Mouse (Mus musculus): Measurements from ENCODE around the gene Mmp2. TPM values are rescaled to one million over a fixed set of nuclear protein-coding genes. Genes with fewer than 3 reads are reported as not detected.

Gene Mmp2
- polyA plus RNA-seq, 1 experiment from 2014 or later = 30.9 TPM

GRCm38 (mm10) chr8:92847299-92847698, 20.2 kb downstream of the Mmp2 start:
- Histone ChIP-seq H3K27ac (peak overlapping the region; percentile 64), H3K4me3 (no peak overlapping the region), H3K9ac (peak overlapping the region; percentile 25; the same call in 1 of the 2 replicates), H3K4me2 (no peak overlapping the region), H3K9me3 (no peaks in the 10 kb centered on the region), H3K27me3 (0 out of 2 replicates have a peak, but pooled peaks cover 1% of the 10 kb centered on the region), H3K4me1 (replicated peaks) (peaks cover 36% of the 10 kb centered on the region), H3K36me3 (peaks cover 5% of the 10 kb centered on the region; the same call in 1 of the 2 replicates)
- 39% methylated on average over 9 of the region's 9 CpGs for WGBS
- peak; percentile 60; the same call in 1 of the 2 replicates for ATAC-seq (ENCODE audit: low FRiP score)

- H3K27ac ChIP-seq = no peak overlapping the region
- H3K9ac ChIP-seq = no peak overlapping the region
- 44% methylated on average over 6 of the region's 6 CpGs for WGBS
- no peak overlapping the region for H3K4me3 ChIP-seq
- ATAC-seq (ENCODE audit: low FRiP score) = no peak
- peaks cover 12% of the 10 kb centered on the region; the same call in 1 of the 2 replicates for H3K27me3 ChIP-seq
- no peak overlapping the region for H3K4me2 ChIP-seq
- H3K4me1 ChIP-seq (replicated peaks) = peaks cover 49% of the 10 kb centered on the region
- no peaks in the 10 kb centered on the region for H3K9me3 ChIP-seq
- H3K36me3 ChIP-seq = no peaks in the 10 kb centered on the region
Observed at GRCm38 (mm10) chr8:92849261-92849660, 22.2 kb downstream of the Mmp2 start.

GRCm38 (mm10) chr8:92850239-92850638, 23.1 kb downstream of the Mmp2 start:
- H3K4me2 ChIP-seq = no peak overlapping the region
- ATAC-seq (ENCODE audit: low FRiP score) = peak; percentile 59; the same call in 1 of the 2 replicates
- H3K27ac ChIP-seq = peak overlapping the region; percentile 62
- H3K4me1 ChIP-seq (replicated peaks) = peaks cover 49% of the 10 kb centered on the region
- H3K4me3 ChIP-seq = no peak overlapping the region
- no peak overlapping the region for H3K9ac ChIP-seq
- WGBS = 58% methylated on average over 4 of the region's 4 CpGs
- no peaks in the 10 kb centered on the region for H3K9me3 ChIP-seq
- no peaks in the 10 kb centered on the region for H3K36me3 ChIP-seq
- H3K27me3 ChIP-seq = peaks cover 18% of the 10 kb centered on the region; the same call in 1 of the 2 replicates

- Histone ChIP-seq H3K27ac (no peak overlapping the region), H3K9me3 (no peaks in the 10 kb centered on the region), H3K4me2 (no peak overlapping the region), H3K4me3 (no peak overlapping the region), H3K36me3 (no peaks in the 10 kb centered on the region), H3K27me3 (peaks cover 21% of the 10 kb centered on the region), H3K4me1 (replicated peaks) (peaks cover 51% of the 10 kb centered on the region), H3K9ac (no peak overlapping the region)
- 94% methylated on average over 3 of the region's 3 CpGs for WGBS
- ATAC-seq (ENCODE audit: low FRiP score) = no peak
Observed at GRCm38 (mm10) chr8:92851381-92851780, 24.3 kb downstream of the Mmp2 start.

- 53% methylated on average over 18 of the region's 18 CpGs for WGBS
- Histone ChIP-seq H3K9ac (no peak overlapping the region), H3K4me1 (replicated peaks) (peaks cover 35% of the 10 kb centered on the region), H3K27me3 (peaks cover 24% of the 10 kb centered on the region), H3K36me3 (no peaks in the 10 kb centered on the region), H3K27ac (no peak overlapping the region; the same call in 1 of the 2 replicates), H3K4me2 (no peak overlapping the region), H3K9me3 (no peaks in the 10 kb centered on the region), H3K4me3 (no peak overlapping the region)
- no peak for ATAC-seq (ENCODE audit: low FRiP score)
Observed at GRCm38 (mm10) chr8:92853188-92853983, 26.3 kb downstream of the Mmp2 start.

- ATAC-seq (ENCODE audit: low FRiP score) = no peak
- Histone ChIP-seq H3K36me3 (no peaks in the 10 kb centered on the region), H3K27me3 (peaks cover 24% of the 10 kb centered on the region), H3K27ac (no peak overlapping the region), H3K4me1 (replicated peaks) (peaks cover 31% of the 10 kb centered on the region), H3K9ac (no peak overlapping the region), H3K4me2 (peak overlapping the region; percentile 73), H3K9me3 (no peaks in the 10 kb centered on the region), H3K4me3 (peak overlapping the region; percentile 67)
- 87% methylated on average over 3 of the region's 3 CpGs for WGBS
Observed at GRCm38 (mm10) chr8:92854673-92855072, 27.6 kb downstream of the Mmp2 start.

GRCm38 (mm10) chr8:92855171-92855894, 28.2 kb downstream of the Mmp2 start, which contains the start of gene Lpcat2:
TSS of gene Lpcat2 (plus strand) at chr8:92855339.
- no peaks in the 10 kb centered on the region for H3K36me3 ChIP-seq
- 1% methylated on average over 50 of the region's 50 CpGs for WGBS
- H3K27ac ChIP-seq = peak within 1 kb of the TSS; percentile 52; the same call in 1 of the 2 replicates
- ATAC-seq (ENCODE audit: low FRiP score) = peak; percentile 75
- H3K4me1 ChIP-seq (replicated peaks) = peaks cover 24% of the 10 kb centered on the region
- peak within 1 kb of the TSS; percentile 67 for H3K4me3 ChIP-seq
- peak within 1 kb of the TSS; percentile 87 for H3K9ac ChIP-seq
- H3K9me3 ChIP-seq = no peaks in the 10 kb centered on the region
- peaks cover 24% of the 10 kb centered on the region for H3K27me3 ChIP-seq
- peak within 1 kb of the TSS; percentile 73 for H3K4me2 ChIP-seq

GRCm38 (mm10) chr8:92856273-92856986, 29.3 kb downstream of the Mmp2 start:
- Histone ChIP-seq H3K27ac (no peak overlapping the region), H3K9ac (peak overlapping the region; percentile 87; the same call in 1 of the 2 replicates), H3K4me1 (replicated peaks) (peaks cover 21% of the 10 kb centered on the region), H3K4me3 (peak overlapping the region; percentile 67), H3K36me3 (no peaks in the 10 kb centered on the region), H3K27me3 (peaks cover 24% of the 10 kb centered on the region), H3K4me2 (peak overlapping the region; percentile 73), H3K9me3 (no peaks in the 10 kb centered on the region)
- WGBS = 92% methylated on average over 7 of the region's 7 CpGs
- no peak for ATAC-seq (ENCODE audit: low FRiP score)

- whole genome bisulfite sequencing = 87% methylated on average over 14 of the region's 14 CpGs
- Histone ChIP-seq H3K9ac (no peak overlapping the region), H3K36me3 (no peaks in the 10 kb centered on the region), H3K4me2 (no peak overlapping the region), H3K27me3 (peaks cover 16% of the 10 kb centered on the region), H3K27ac (no peak overlapping the region), H3K9me3 (no peaks in the 10 kb centered on the region), H3K4me3 (no peak overlapping the region), H3K4me1 (replicated peaks) (peaks cover 14% of the 10 kb centered on the region)
- no peak for ATAC-seq (ENCODE audit: low FRiP score)
Observed at GRCm38 (mm10) chr8:92858475-92859182, 31.5 kb downstream of the Mmp2 start.

- no peak for ATAC-seq (ENCODE audit: low FRiP score)
- no peak overlapping the region for H3K9ac ChIP-seq
- 96% methylated on average over 1 of the region's 1 CpGs for WGBS
Observed at GRCm38 (mm10) chr8:92861977-92862376, 34.9 kb downstream of the Mmp2 start.

GRCm38 (mm10) chr8:92870281-92870680, 43.2 kb downstream of the Mmp2 start:
- Histone ChIP-seq H3K4me2 (no peak overlapping the region), H3K9me3 (no peaks in the 10 kb centered on the region), H3K9ac (no peak overlapping the region), H3K36me3 (no peaks in the 10 kb centered on the region), H3K27ac (0 out of 2 replicates have a peak overlapping the region, but pooled peaks have one; percentile 48), H3K27me3 (no peaks in the 10 kb centered on the region), H3K4me1 (replicated peaks) (peaks cover 30% of the 10 kb centered on the region), H3K4me3 (no peak overlapping the region)
- no peak for ATAC-seq (ENCODE audit: low FRiP score)
- WGBS = 22% methylated on average over 7 of the region's 7 CpGs

More at GRCm38 (mm10) chr8:92861977-92862376, 34.9 kb downstream of the Mmp2 start:
- Histone ChIP-seq H3K4me2 (no peak overlapping the region), H3K4me3 (no peak overlapping the region), H3K4me1 (replicated peaks) (no peaks in the 10 kb centered on the region), H3K27me3 (no peaks in the 10 kb centered on the region), H3K27ac (no peak overlapping the region), H3K36me3 (no peaks in the 10 kb centered on the region), H3K9me3 (no peaks in the 10 kb centered on the region)
